Mouse (Mus musculus): Measurements from ENCODE around the gene Pm20d2.

GRCm38 (mm10) chr4:33189735-33190036, at the start of gene Pm20d2:
- TF ChIP-seq POLR2A (IDR thresholded peaks at IDR 0.05; ENCODE audit: low read depth, low read length) (no peak), CTCF (IDR thresholded peaks at IDR 0.05; ENCODE audit: borderline replicate concordance, insufficient read depth, low read length) (no peak)
